Mouse (Mus musculus) hindlimb bud, embryonic 11.5 days (tissue): Measurements from ENCODE around the gene Dock10.

Experiments used
- DNase-seq: peaks from one replicate; pipeline ENCODE4 v3.0.0-alpha.2; 2012; ENCODE audit warnings: low read depth, low spot score; ENCODE audit errors: extremely low spot score

The Dock10 gene

DNA sequence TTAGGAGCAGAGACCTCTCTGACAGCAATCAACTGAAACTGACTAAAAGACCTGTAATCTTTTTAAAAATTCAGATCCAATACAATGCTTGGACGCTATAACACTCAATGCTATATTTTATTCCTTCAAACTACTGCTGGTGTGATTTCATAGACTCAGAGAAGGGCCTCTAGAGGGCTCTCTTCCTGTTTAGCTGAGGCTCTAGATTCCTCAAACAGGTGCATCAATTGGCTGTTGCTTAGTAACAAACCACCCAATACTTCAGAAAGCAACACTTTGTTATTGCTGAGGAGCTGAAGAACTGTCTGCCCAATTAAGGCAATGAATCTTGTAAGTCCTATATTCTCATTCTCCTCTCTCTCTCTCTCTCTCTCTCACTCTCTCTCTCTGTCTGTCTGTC lies 30.1 kb downstream of the Dock10 start:
- no peak for DNase-seq

- no peak for DNase-seq
These were observed 30.9 kb downstream of the Dock10 start for GRCm38 (mm10) chr1:80727403-80727802.

GRCm38 (mm10) chr1:80722647-80723046 lies 35.7 kb downstream of the Dock10 start:
- DNase-seq, result no peak

DNA sequence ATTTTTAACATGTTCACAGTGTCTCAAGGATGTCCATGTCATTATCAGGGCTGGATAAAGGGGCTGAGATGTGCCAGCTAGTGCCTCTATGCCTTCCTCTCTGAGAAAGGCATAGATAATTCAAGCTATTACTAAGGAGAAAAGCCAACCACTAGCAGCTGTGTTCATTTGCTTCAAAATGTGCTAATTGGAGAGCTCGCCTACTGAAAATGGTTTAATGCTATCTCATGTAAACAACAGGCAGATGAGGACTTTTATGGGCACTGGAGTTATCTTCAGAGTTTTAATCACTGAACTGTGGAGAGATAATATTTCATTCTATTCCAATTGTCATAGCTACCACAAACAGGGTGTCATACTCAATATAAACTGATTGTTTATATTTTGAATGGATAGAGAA lies 36.3 kb downstream of the Dock10 start:
- no peak for DNase-seq

DNA sequence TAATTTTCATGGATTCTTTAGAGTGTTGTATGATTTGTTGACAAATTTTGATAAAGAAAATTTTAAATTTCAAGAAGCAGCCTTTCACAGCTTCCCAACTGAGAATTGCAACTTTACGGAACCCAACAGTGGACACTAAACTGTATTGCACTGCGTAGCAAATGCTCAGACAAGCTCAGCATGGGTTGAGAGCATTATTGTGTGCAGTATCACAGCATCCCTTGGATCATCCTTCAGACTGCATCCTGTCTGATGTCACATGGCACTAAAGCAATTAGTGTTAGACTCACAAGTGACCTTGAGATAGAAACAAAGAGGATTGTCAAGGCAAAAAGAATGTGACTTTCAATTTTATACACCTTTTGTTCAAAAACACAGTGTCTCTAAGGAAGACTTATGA lies 37.1 kb downstream of the Dock10 start:
- DNase-seq, result no peak

DNA sequence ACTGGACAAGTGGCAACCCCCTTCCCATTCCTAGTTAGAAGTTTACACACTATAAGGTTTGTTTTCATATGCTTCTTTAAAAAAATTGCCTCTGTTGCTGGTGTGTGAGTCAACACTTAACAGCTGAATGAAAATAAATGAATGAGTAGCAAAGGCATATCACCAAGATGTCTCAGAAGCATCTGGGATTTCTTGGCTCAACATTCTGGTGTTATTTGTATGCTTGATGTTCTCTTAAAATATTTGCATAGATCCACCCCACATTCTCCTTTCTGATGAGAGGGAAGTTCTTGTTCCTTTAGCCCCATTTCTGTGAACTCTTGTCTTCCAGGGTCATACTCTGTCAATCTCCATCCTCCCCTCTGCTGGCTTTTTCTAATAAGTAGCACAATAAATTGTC lies 38.2 kb downstream of the Dock10 start:
- no peak for DNase-seq

DNA sequence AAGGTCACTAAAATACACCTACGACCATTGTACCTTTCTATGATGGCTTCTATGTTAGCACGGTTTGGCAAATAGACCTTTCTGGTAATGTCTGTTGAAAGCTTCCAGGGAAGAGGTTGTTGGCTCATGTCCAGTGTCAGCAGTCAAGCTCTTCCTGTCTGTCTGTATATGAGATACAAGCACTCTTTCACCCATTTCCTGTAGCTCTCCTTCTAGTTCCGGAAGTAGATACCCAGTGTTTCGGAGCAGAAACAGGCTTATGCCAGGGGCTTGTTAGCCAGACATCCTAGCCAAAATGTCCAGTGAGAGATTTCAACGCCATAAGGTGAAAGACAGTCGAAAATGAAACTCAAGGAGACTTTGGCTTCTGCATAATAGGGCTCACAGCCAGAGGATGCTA lies 38.9 kb downstream of the Dock10 start:
- DNase-seq, result no peak

- no peak for DNase-seq
These were observed 39.7 kb downstream of the Dock10 start for GRCm38 (mm10) chr1:80718666-80719065.

- no peak for DNase-seq
These were observed 42.4 kb downstream of the Dock10 start for GRCm38 (mm10) chr1:80715917-80716316.

DNA sequence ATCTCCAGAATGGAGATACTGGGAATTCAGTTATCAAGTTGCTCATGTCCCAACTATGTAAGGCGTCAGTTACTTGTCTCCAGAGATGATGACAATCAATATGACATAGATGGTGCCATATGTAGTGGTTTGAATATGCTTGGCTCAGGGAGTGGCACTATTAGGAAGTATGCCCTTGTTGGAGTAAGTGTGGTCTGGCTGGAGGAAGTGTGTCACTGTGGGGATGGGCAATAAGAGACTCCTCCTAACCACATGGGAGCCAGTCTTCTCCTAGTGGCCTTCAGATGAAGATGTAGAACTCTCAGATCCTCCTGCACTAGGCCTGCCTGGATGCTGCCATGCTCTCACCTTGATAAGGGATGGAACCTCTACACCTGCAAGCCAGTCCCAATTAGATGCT lies 44.4 kb downstream of the Dock10 start:
- DNase-seq, result no peak

DNA sequence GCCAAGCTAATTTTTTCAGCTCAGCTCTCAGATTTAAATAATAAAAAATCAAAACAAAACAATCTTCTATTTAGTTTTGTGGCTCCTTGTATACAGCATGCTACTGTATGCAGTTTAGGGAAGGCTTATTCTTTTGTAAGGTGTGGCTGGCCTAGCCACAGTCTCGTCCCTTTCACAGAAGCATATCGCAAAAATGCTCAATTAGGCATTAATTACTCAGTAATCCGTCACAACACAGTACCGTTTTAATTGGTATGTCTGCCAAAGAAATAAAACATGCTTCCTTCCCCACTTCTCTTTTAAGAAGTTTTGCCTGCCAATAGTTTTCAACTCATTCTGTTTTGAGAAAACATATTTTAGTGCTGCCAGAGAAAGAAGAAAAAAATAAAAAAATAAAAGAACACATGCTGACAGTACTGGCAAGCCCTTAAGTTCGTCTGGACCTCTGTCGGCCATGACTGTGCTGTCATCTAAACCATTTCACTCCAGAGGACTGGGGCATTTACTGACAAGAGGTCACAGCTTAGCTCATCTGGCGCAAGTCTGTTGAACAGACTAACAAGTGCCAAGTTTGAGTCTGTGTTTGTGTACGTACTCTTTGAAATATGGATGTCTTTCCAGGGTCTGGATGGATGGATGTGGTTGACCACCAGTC lies 47.6 kb downstream of the Dock10 start:
- no peak for DNase-seq

GRCm38 (mm10) chr1:80710097-80710541 lies 48.2 kb downstream of the Dock10 start:
- DNase-seq, result no peak

GRCm38 (mm10) chr1:80709299-80709698 lies 49.0 kb downstream of the Dock10 start:
- no peak for DNase-seq

DNA sequence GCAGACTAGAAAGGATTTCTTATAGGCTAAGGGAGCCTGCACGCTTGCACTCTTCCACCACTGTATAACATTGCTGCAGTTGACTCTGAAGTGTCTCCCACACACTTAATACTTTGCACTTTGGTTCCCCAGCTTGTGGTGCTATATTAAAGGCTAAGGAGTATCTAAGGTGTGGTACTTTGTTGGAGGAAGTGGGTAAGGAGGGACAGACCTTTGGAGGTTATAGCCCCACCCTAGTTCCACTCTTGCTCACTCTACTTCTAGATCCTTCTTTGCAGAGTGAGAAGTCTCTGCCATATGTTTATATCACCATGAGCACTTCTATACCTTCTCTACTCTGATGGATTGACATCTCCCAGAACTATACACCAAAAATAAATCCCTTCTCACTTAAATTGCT lies 55.0 kb downstream of the Dock10 start:
- DNase-seq, result no peak

DNA sequence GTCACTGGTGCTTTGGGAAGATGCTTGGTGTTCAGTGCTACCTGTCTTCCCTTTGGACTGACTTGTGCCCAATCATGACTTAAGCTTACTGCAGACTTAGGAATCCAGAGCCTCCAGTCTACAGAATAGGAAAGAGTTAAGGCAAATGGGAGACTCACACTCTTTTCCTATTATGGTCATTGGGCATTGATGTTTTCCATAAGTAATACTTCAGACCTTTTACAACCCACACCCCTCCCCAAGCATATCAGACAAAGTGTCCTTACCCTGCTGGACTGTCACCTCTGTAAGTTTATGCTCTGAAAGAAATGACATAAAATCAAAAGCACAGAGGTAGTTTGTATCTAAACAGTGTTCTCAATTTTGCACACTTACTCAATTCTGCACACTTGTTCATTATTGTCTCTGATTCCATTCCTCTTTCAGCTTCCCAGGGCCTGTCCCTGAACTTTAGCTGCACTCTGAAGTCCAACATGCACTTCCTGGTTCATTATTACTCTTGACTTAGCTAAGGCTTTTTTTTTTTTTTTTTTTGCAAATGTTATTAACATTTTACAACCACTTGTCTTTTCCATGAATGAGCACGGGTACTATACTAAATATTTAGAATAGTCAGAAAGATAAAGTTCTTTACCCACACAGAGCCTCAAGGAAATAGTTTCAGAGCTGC lies 82.2 kb downstream of the Dock10 start:
- no peak for DNase-seq

GRCm38 (mm10) chr1:80671730-80672129 lies 86.6 kb downstream of the Dock10 start:
- DNase-seq, result no peak

GRCm38 (mm10) chr1:80671056-80671455 lies 87.3 kb downstream of the Dock10 start:
- no peak for DNase-seq

GRCm38 (mm10) chr1:80670387-80670786 lies 87.9 kb downstream of the Dock10 start:
- no peak for DNase-seq

GRCm38 (mm10) chr1:80665761-80666160 lies 92.6 kb downstream of the Dock10 start:
- DNase-seq, result no peak

DNA sequence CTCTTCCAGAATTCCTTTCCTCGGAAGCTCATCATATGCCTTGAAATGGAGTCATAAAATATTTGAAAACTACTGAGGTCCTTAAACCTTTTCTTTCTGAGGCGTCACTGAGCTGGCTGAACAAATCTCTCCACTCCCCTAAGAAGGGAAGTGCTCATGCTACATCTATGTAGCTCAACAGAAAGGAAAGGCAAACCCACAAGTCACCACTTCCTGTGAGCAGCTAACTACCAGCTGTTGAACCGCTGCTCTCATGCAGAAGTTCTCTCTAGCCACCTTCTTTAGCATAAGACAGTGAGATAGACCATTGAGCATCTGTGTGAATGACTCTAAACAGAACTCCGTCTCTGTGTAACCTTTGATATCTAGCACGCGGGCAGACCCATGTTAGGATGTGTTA lies 93.2 kb downstream of the Dock10 start:
- no peak for DNase-seq

GRCm38 (mm10) chr1:80661506-80662402 lies 96.6 kb downstream of the Dock10 start:
- no peak for DNase-seq
